Mouse (Mus musculus) heart, embryonic 16.5 days (tissue): ENCODE results near the gene Hoxd1. TPM values are rescaled to one million over a fixed set of nuclear protein-coding genes. Genes with fewer than 3 reads are reported as not detected.

Experiments used
- ATAC-seq: fragments of 200-750 bp; cut with Nextera tagmentation; replicated peaks from 2 replicates; pipeline ENCODE4 v1.8.0; 2017; ENCODE audit warnings: moderate number of reproducible peaks; ENCODE audit not compliant: insufficient read depth, low FRiP score; ENCODE audit errors: extremely low read depth
- H3K27ac ChIP-seq: fragments of 300-500 bp; sonication (generic); 2 replicates; pipeline ENCODE4 v1.5.1; 2014; ENCODE audit warnings: mild to moderate bottlenecking, low read length, control low read depth, moderate library complexity
- H3K27me3 ChIP-seq: fragments of 300-500 bp; sonication (generic); 2 replicates; pipeline ENCODE4 v1.6.1; 2014; ENCODE audit warnings: low read length, mixed read lengths; ENCODE audit not compliant: control insufficient read depth, insufficient read depth
- H3K36me3 ChIP-seq: fragments of 300-500 bp; sonication (generic); 2 replicates; pipeline ENCODE4 v1.6.1; 2014; ENCODE audit not compliant: control insufficient read depth, insufficient read depth
- H3K4me1 ChIP-seq: fragments of 300-500 bp; sonication (generic); 2 replicates; pipeline ENCODE4 v1.6.1; 2014; ENCODE audit warnings: low read length, mixed read lengths; ENCODE audit not compliant: control insufficient read depth, insufficient read depth
- H3K4me2 ChIP-seq: fragments of 300-500 bp; sonication (generic); 2 replicates; pipeline ENCODE4 v1.6.1; 2014; ENCODE audit warnings: low read depth, mild to moderate bottlenecking, control low read depth, low read length
- H3K4me3 ChIP-seq: fragments of 300-500 bp; sonication (generic); 2 replicates; pipeline ENCODE4 v1.5.1; 2014; ENCODE audit warnings: mild to moderate bottlenecking, control low read depth, low read length
- H3K9ac ChIP-seq: fragments of 300-500 bp; sonication (generic); 2 replicates; pipeline ENCODE4 v1.6.1; 2014; ENCODE audit warnings: low read length, control low read depth
- H3K9me3 ChIP-seq: fragments of 300-500 bp; sonication (generic); replicated peaks from 2 replicates; pipeline ENCODE4 v1.6.1; 2016; ENCODE audit warnings: low read length; ENCODE audit not compliant: control insufficient read depth
- WGBS: fragments of 180-500 bp; shearing (Covaris S2); extraction: QIAGEN DNeasy Blood & Tissue Kit; methylation state at CpG from one replicate; pipeline ENCODE4 v1.1.7; 2014; 5-methylcytosine and 5-hydroxymethylcytosine counted together
- polyA plus RNA-seq: library from polyadenylated mRNA; unstranded; fragments of >200 nt; fragmentation: Nextera tagmentation; extraction: Ambion mirVana; gene quantifications from 2 replicates; pipeline ENCODE4 v1.2.1, GENCODE M21; 2015

Hoxd1 gene
- polyA plus RNA-seq, 1 experiment from 2014 or later, result not detected

- peaks cover 95% of the 10 kb centered on the region for H3K27me3 ChIP-seq
- WGBS, result 10% methylated on average over 8 of the region's 8 CpGs
- H3K9me3 ChIP-seq, result no peaks in the 10 kb centered on the region
- no peak overlapping the region for H3K4me3 ChIP-seq
- no peak overlapping the region for H3K9ac ChIP-seq
- H3K4me1 ChIP-seq, result 0 out of 2 replicates have a peak, but pooled peaks cover 3% of the 10 kb centered on the region
- ATAC-seq, result no peak
- no peak overlapping the region for H3K4me2 ChIP-seq
- H3K36me3 ChIP-seq, result no peaks in the 10 kb centered on the region
- H3K27ac ChIP-seq, result no peak overlapping the region
These were observed 39.8 kb upstream of the Hoxd1 start for GRCm38 (mm10) chr2:74722949-74723348.

GRCm38 (mm10) chr2:74724244-74725015 lies 38.4 kb upstream of the Hoxd1 start:
- no peak for ATAC-seq
- Histone ChIP-seq H3K27ac (no peak overlapping the region), H3K4me3 (no peak overlapping the region), H3K4me2 (no peak overlapping the region), H3K9ac (no peak overlapping the region), H3K9me3 (no peaks in the 10 kb centered on the region), H3K36me3 (no peaks in the 10 kb centered on the region), H3K4me1 (0 out of 2 replicates have a peak, but pooled peaks cover 3% of the 10 kb centered on the region), H3K27me3 (peaks cover 97% of the 10 kb centered on the region)
- 24% methylated on average over 7 of the region's 7 CpGs for WGBS

GRCm38 (mm10) chr2:74725171-74725570 lies 37.6 kb upstream of the Hoxd1 start:
- Histone ChIP-seq H3K27me3 (peaks cover 95% of the 10 kb centered on the region), H3K27ac (no peak overlapping the region), H3K4me1 (0 out of 2 replicates have a peak, but pooled peaks cover 3% of the 10 kb centered on the region), H3K9ac (no peak overlapping the region), H3K36me3 (no peaks in the 10 kb centered on the region), H3K9me3 (no peaks in the 10 kb centered on the region), H3K4me2 (no peak overlapping the region), H3K4me3 (no peak overlapping the region)
- ATAC-seq, result no peak
- 8% methylated on average over 17 of the region's 17 CpGs for WGBS

GRCm38 (mm10) chr2:74726551-74726950 lies 36.2 kb upstream of the Hoxd1 start, which contains the start of gene Gm28230:
TSS of gene Gm28230 (plus strand) at chr2:74726728.
- no peaks in the 10 kb centered on the region for H3K9me3 ChIP-seq

GRCm38 (mm10) chr2:74726973-74727639 lies 35.7 kb upstream of the Hoxd1 start:
- no peaks in the 10 kb centered on the region for H3K36me3 ChIP-seq
- peak overlapping the region; percentile 51 for H3K4me2 ChIP-seq
- no peaks in the 10 kb centered on the region for H3K9me3 ChIP-seq
- whole genome bisulfite sequencing, result 2% methylated on average over 43 of the region's 43 CpGs
- H3K27ac ChIP-seq, result no peak overlapping the region
- H3K4me1 ChIP-seq, result 0 out of 2 replicates have a peak, but pooled peaks cover 3% of the 10 kb centered on the region
- no peak for ATAC-seq
- H3K27me3 ChIP-seq, result peaks cover 93% of the 10 kb centered on the region
- H3K9ac ChIP-seq, result no peak overlapping the region
- peak overlapping the region; percentile 36 for H3K4me3 ChIP-seq

More at GRCm38 (mm10) chr2:74726551-74726950, 36.2 kb upstream of the Hoxd1 start, which contains the start of gene Gm28230:
- Histone ChIP-seq H3K4me1 (0 out of 2 replicates have a peak, but pooled peaks cover 3% of the 10 kb centered on the region), H3K4me3 (peak within 1 kb of the TSS; percentile 36), H3K4me2 (peak within 1 kb of the TSS; percentile 51), H3K9ac (no peak within 1 kb of the TSS), H3K36me3 (no peaks in the 10 kb centered on the region), H3K27me3 (peaks cover 93% of the 10 kb centered on the region), H3K27ac (no peak within 1 kb of the TSS)
- ATAC-seq, result no peak
- 18% methylated on average over 5 of the region's 5 CpGs for WGBS

- Histone ChIP-seq H3K4me3 (peak overlapping the region; percentile 36), H3K36me3 (no peaks in the 10 kb centered on the region), H3K27me3 (peaks cover 93% of the 10 kb centered on the region), H3K9ac (no peak overlapping the region), H3K4me1 (0 out of 2 replicates have a peak, but pooled peaks cover 3% of the 10 kb centered on the region), H3K4me2 (peak overlapping the region; percentile 51), H3K9me3 (no peaks in the 10 kb centered on the region), H3K27ac (no peak overlapping the region)
- WGBS, result 3% methylated on average over 25 of the region's 25 CpGs
- ATAC-seq, result no peak
These were observed 35.0 kb upstream of the Hoxd1 start for GRCm38 (mm10) chr2:74727640-74728302.

GRCm38 (mm10) chr2:74728303-74728680 lies 34.5 kb upstream of the Hoxd1 start:
- no peak overlapping the region for H3K4me2 ChIP-seq

GRCm38 (mm10) chr2:74730331-74730730 lies 32.4 kb upstream of the Hoxd1 start:
- Histone ChIP-seq H3K9me3 (no peaks in the 10 kb centered on the region), H3K36me3 (no peaks in the 10 kb centered on the region), H3K4me1 (0 out of 2 replicates have a peak, but pooled peaks cover 3% of the 10 kb centered on the region), H3K4me2 (no peak overlapping the region), H3K9ac (no peak overlapping the region), H3K27me3 (peaks cover 90% of the 10 kb centered on the region), H3K4me3 (no peak overlapping the region), H3K27ac (no peak overlapping the region)
- 18% methylated on average over 8 of the region's 8 CpGs for WGBS
- ATAC-seq, result no peak

More at GRCm38 (mm10) chr2:74728303-74728680, 34.5 kb upstream of the Hoxd1 start:
- no peak overlapping the region for H3K27ac ChIP-seq
- ATAC-seq, result no peak
- WGBS, result 10% methylated on average over 13 of the region's 13 CpGs
- no peak overlapping the region for H3K4me3 ChIP-seq
- 0 out of 2 replicates have a peak, but pooled peaks cover 3% of the 10 kb centered on the region for H3K4me1 ChIP-seq
- no peaks in the 10 kb centered on the region for H3K9me3 ChIP-seq
- no peak overlapping the region for H3K9ac ChIP-seq
- H3K36me3 ChIP-seq, result no peaks in the 10 kb centered on the region
- peaks cover 91% of the 10 kb centered on the region for H3K27me3 ChIP-seq
